9 mouse cellular contexts compared by ENCODE assay signal in the genomic region with DNA sequence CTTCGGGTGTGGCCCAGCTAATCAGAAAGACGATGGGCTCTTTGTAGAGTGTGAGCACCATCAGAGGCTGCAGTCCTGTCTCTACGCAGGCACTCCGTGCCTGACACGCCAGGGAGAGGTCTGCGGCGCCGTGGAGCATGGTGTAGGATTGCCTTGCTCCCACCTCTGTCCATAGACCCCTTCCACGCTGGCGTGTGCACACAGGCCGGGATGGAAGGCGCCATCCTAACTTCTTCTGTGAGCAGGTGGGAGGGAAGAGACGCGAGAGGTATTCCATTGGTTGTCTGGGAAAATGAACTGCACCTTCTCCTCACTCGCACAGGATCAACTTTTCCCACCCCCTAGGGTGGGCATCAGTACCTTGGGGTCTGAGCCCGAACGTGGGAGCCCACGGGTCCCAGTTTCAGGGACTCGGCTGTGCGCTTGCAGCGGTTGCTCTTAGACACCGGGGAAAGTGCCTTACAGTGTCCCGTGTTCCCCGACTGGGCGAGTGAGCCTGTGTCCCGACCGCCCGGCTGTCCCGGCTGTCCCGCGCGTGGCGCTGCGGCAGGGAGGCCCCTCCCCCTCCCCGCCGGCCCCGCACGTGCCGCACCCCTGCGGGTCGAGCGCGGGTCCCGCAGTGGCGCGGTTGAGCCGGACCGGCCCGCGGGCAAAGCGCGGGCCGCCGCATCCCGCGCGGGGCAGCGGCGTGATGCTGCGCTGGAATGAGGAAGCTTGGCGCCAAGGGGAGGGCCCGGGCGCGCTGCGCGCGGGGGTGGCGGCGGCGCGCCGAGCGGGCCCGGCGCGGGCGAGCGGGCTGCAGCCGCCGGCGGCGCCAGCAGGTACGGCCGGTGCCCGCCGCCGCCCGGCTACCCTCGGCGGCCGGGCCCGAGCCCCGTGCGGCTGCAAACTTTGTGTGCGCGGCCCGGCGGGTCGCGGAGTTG. TPM values are rescaled to one million over a fixed set of nuclear protein-coding genes. Genes with fewer than 3 reads are reported as not detected.
DNase-seq lines count a peak whose midpoint lies in the region; ATAC-seq and TF ChIP-seq lines count a peak whose summit lies in the region.
"Had no signal": no experiment of that assay in that cellular context is flagged by ENCODE, and none has a peak within 500 bp of the region (broad histone marks: within the 10 kb centered on the region; RNA-seq: fewer than 3 reads in every experiment).

A gene (plus strand): TSS at position 74 of the 923 bp plus-strand sequence.

- no peaks in the 10 kb centered on the region for H3K4me1 ChIP-seq in heart, adult 2 months (ENCODE audit: control insufficient read depth, insufficient read depth, low read length)
- H3K4me1 ChIP-seq in forebrain, embryonic 14.5 days (ENCODE audit: control insufficient read depth, insufficient read depth, low read length): 0 out of 2 replicates have a peak, but pooled peaks cover 4% of the 10 kb centered on the region
- peaks cover 16% of the 10 kb centered on the region for H3K4me1 ChIP-seq in limb, embryonic 13.5 days
- H3K4me1 ChIP-seq in neural tube, embryonic 11.5 days (ENCODE audit: control insufficient read depth, insufficient read depth, low read length): 0 out of 2 replicates have a peak, but pooled peaks cover 4% of the 10 kb centered on the region

- peak; percentile 73 for ATAC-seq in forebrain, embryonic 14.5 days
- peak; percentile 49 for ATAC-seq in limb, embryonic 13.5 days (ENCODE audit: low FRiP score, low read depth)
- ATAC-seq in neural tube, embryonic 11.5 days (ENCODE audit: insufficient read depth, low FRiP score, low TSS enrichment): peak; percentile 62
- ATAC-seq: Patski had no signal

- WGBS in heart, adult 2 months: 6% methylated on average over 76 of the region's 100 CpGs
- WGBS in forebrain, embryonic 14.5 days: 2% methylated on average over 72 of the region's 100 CpGs
- WGBS in limb, embryonic 13.5 days: under 1% methylated on average over 62 of the region's 100 CpGs
- WGBS in neural tube, embryonic 11.5 days: 2% methylated on average over 68 of the region's 100 CpGs

- DNase-seq in heart, adult 2 months: peak in 1 of 2 experiments; percentile 46
- no peak for DNase-seq in heart, adult 9 months (ENCODE audit: low spot score in 2 of 2)
- peak; percentile 80 for DNase-seq in R1 (ENCODE audit: low read depth, low spot score)
- DNase-seq in forebrain, embryonic 14.5 days (ENCODE audit: low spot score): peak; percentile 10
- DNase-seq in neural tube, embryonic 11.5 days (ENCODE audit: low spot score): peak; percentile 47
- DNase-seq in Muller cell, postnatal 12 days (ENCODE audit: inconsistent ontology term): no peak
- no peak for DNase-seq in cerebellum, postnatal 4 days (ENCODE audit: low spot score in 2 of 2)

- peak within 1 kb of the TSS; percentile 98 for H3K4me2 ChIP-seq in forebrain, embryonic 14.5 days (ENCODE audit: low read length)
- peak within 1 kb of the TSS; percentile 97 for H3K4me2 ChIP-seq in limb, embryonic 13.5 days (replicated peaks)
- peak within 1 kb of the TSS; percentile 97 for H3K4me2 ChIP-seq in neural tube, embryonic 11.5 days (ENCODE audit: low read depth)

- H3K27ac ChIP-seq in heart, adult 2 months: no peak within 1 kb of the TSS
- no peak within 1 kb of the TSS for H3K27ac ChIP-seq in forebrain, embryonic 14.5 days (ENCODE audit: low read depth, low read length)
- no peak within 1 kb of the TSS for H3K27ac ChIP-seq in limb, embryonic 13.5 days
- no peak within 1 kb of the TSS for H3K27ac ChIP-seq in neural tube, embryonic 11.5 days (ENCODE audit: low read depth, low read length)

- no peak for TF ChIP-seq POLR2A in heart, adult 2 months (IDR thresholded peaks at IDR 0.05; ENCODE audit: insufficient read depth, low read depth, low read length)

- H3K9me3 ChIP-seq in forebrain, embryonic 14.5 days (replicated peaks; ENCODE audit: control insufficient read depth, low read length): no peaks in the 10 kb centered on the region
- H3K9me3 ChIP-seq in limb, embryonic 13.5 days: no peaks in the 10 kb centered on the region
- no peaks in the 10 kb centered on the region for H3K9me3 ChIP-seq in neural tube, embryonic 11.5 days (ENCODE audit: control insufficient read depth, low read length)

- TF ChIP-seq EP300 in heart, adult 2 months (IDR thresholded peaks at IDR 0.05; ENCODE audit: insufficient read depth, low read depth, low read length): no peak

- H3K4me3 ChIP-seq in heart, adult 2 months: peak within 1 kb of the TSS; percentile 45
- peak within 1 kb of the TSS; percentile 60 for H3K4me3 ChIP-seq in forebrain, embryonic 14.5 days (ENCODE audit: low read depth, low read length)
- H3K4me3 ChIP-seq in limb, embryonic 13.5 days: peak within 1 kb of the TSS; percentile 64
- H3K4me3 ChIP-seq in neural tube, embryonic 11.5 days (ENCODE audit: low read depth, low read length): peak within 1 kb of the TSS; percentile 64

- no peak for TF ChIP-seq CTCF in heart, adult 2 months (IDR thresholded peaks at IDR 0.05)

- H3K27me3 ChIP-seq in heart, adult 2 months (ENCODE audit: control insufficient read depth, insufficient read depth, low read length): peaks cover 6% of the 10 kb centered on the region
- peaks cover 28% of the 10 kb centered on the region for H3K27me3 ChIP-seq in forebrain, embryonic 14.5 days (replicated peaks; ENCODE audit: control insufficient read depth, insufficient read depth, low read length)
- H3K27me3 ChIP-seq in limb, embryonic 13.5 days: peaks cover 74% of the 10 kb centered on the region
- H3K27me3 ChIP-seq in neural tube, embryonic 11.5 days (ENCODE audit: control insufficient read depth, insufficient read depth, low read length): peaks cover 25% of the 10 kb centered on the region

- no peaks in the 10 kb centered on the region for H3K36me3 ChIP-seq in heart, adult 2 months (ENCODE audit: control insufficient read depth, insufficient read depth, low read length)
- no peaks in the 10 kb centered on the region for H3K36me3 ChIP-seq in forebrain, embryonic 14.5 days (ENCODE audit: control insufficient read depth, insufficient read depth, low read length)
- no peaks in the 10 kb centered on the region for H3K36me3 ChIP-seq in limb, embryonic 13.5 days
- H3K36me3 ChIP-seq in neural tube, embryonic 11.5 days (ENCODE audit: control insufficient read depth, insufficient read depth, low read length): no peaks in the 10 kb centered on the region

- H3K9ac ChIP-seq in heart, adult 2 months (ENCODE audit: low read depth, low read length): peak within 1 kb of the TSS; percentile 75
- peak within 1 kb of the TSS; percentile 54 for H3K9ac ChIP-seq in forebrain, embryonic 14.5 days (ENCODE audit: low read length)
- peak within 1 kb of the TSS; percentile 63 for H3K9ac ChIP-seq in limb, embryonic 13.5 days
- peak within 1 kb of the TSS; percentile 53 for H3K9ac ChIP-seq in neural tube, embryonic 11.5 days (ENCODE audit: low read length)

- intact Hi-C loops in heart, adult 2 months (cut with DNase I): no loop called here

- H3K79me2 ChIP-seq in heart, adult 2 months (replicated peaks; ENCODE audit: control insufficient read depth, insufficient read depth, low read length): no peaks in the 10 kb centered on the region

RNA-seq across cellular contexts. Expression of the gene that starts here (rescaled TPM):
- total RNA-seq in heart, adult 2 months (2021): 1 to 10 TPM; 1.8 to 2.0 TPM
- polyA plus RNA-seq in heart, adult 2 months (2012; rRNA removed): 1.7 and 3.7 TPM in 2 replicates
- 1.9 and 2.9 TPM in 2 replicates for polyA plus RNA-seq in forebrain, embryonic 14.5 days (2014; fragmentation: Nextera tagmentation; extraction: Ambion mirVana)
- polyA plus RNA-seq in limb, embryonic 13.5 days (2015; fragmentation: Nextera tagmentation; extraction: Ambion mirVana): 1.4 and 1.5 TPM in 2 replicates
- polyA plus RNA-seq in neural tube, embryonic 11.5 days (2014; fragmentation: Nextera tagmentation; extraction: Ambion mirVana): 3.2 and 3.6 TPM in 2 replicates
- polyA plus RNA-seq: Patski had no signal

Comparison
In these comparisons a context has a peak if more than half of its experiments do, and no peak if none do; other contexts are left out.
1. DNase-seq: peak in R1 (single experiment), forebrain, embryonic 14.5 days (single experiment) and neural tube, embryonic 11.5 days (single experiment); none in heart, adult 9 months (0 of 2), Muller cell, postnatal 12 days (single experiment) and cerebellum, postnatal 4 days (0 of 2).
2. Peak in every context shown above with its lines, with median percentiles within 50 percentile points of each other: H3K4me3 ChIP-seq, H3K9ac ChIP-seq, ATAC-seq and H3K4me2 ChIP-seq.